Mouse (Mus musculus): ENCODE data around the gene Stambpl1.

The Stambpl1 gene

DNA sequence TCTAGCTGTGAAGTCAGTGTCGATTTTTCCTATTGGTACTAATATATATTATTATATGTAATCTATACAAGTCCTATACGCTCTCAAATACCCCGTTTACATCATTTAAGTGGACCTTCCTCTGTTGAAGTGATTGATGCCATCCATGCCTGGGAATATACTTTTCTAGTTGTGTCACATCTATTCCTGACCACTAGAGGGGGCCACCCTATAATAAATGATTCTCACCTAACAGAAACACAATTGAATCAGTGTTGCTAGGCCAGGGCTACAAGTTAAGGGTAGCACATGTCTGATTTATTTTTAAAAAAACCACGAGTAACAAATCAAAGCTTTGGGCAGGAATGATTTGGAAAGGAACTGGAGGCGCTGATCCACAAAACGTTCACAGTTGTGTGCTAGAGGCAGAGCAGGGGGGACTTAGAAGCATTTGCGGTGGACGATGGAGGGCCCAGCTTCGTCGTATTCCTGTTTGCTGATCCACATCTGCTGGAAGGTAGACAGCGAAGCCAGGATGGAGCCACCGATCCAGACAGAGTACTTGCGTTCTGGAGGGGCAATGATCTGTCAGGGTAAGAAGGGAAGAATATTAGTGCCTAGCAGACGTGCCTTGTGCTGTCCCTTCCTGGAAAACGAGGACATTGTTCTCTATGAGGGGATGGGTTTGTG is 49.4 kb downstream of the Stambpl1 start:
- peak in 1 of 2 experiments; percentile 14 for DNase-seq

DNA sequence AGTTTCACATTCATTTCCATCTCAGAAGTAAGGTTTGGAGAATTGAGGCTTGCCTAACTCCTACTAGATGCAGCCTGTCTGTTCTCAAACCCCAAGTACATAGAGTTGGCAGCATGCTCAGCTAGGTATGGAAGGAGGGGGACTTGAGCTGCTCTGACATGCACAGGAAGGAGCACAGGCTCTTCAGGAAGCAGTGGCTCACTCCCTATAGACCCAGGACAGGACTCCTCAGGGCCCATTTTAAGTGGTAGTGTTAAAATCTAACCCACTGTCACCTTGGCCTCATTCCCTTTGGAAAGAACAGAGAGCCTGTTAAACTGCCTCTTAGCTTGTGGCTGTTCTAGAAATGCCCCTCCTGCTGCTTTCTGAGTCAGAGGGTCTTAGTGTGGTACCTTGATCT is 50.9 kb downstream of the Stambpl1 start:
- no peak for DNase-seq

DNA sequence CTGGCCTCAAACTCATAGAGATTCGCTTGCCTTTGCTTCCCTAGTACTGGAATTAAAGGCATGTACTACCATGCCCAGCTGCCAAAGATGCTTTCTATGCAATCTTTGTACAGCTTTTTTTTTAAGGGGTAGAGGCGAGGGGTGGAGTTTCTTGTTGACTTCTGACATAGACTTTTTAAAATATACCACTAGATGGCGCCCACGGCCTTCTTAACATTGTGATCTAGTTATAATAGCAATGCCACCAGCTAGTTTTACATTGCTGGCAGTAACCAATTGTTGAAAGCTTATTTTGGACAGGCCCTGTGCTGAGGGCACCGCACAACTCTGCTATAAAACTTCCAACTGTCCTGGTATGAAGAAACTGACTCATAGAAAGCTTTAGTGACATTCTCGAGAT is 52.0 kb downstream of the Stambpl1 start:
- DNase-seq, result peak; percentile 32 to 50

DNA sequence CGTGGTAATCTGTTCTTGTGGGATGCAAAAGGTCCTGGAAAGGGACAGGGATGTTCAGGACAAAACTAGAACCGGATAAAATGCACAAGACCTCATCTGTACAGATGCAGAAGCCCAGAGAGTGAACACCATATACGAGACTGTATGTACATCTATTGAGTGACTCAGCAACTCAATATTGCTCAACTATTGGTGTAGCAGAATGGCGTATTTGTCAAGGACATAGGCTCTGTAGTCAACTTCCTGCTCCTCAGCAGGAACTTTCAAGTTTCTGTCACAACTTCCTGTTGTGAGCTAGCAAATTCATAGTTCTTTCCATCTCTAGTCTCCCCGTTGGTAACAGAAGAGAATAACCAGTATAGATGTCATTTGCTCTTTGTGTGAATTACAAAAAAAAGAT is 56.5 kb downstream of the Stambpl1 start:
- DNase-seq, result no peak

DNA sequence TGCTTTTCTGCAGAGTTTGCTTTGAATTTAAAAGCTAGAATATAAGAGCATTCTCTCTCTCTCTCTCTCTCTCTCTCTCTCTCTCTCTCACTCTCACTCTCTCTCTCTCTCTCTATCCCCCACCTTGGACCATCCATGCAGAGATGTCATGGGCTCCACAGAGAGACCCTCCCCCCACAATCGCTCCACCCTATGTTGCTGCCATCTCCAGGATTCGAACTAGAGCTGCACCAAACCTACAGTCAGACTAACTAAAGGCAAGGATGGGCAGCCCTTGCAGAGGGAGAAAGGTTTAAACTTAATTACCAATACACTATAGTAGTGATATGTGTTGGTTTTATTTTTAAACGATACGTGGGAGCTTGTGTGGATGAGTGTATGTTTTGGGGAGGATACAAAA is 58.6 kb downstream of the Stambpl1 start:
- no peak for DNase-seq

DNA sequence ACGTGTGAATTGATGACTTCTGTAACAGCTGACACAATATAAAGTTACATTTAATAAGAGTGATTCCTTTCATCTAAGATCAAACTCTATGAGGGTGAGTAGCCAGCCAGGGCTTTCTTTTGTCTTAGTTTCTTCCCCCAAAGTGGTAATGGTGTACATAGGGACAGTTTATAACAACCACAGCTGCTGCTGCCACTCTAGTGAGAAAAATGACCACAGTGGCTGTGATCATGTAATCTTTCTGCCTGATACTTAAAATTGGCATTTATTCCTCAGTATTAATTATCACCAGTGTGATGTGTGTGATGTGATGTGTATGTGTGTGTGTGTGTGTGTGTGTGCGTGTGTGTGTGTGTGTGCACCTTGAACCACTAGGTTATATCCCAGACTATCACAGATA is 59.9 kb downstream of the Stambpl1 start:
- no peak for DNase-seq

DNA sequence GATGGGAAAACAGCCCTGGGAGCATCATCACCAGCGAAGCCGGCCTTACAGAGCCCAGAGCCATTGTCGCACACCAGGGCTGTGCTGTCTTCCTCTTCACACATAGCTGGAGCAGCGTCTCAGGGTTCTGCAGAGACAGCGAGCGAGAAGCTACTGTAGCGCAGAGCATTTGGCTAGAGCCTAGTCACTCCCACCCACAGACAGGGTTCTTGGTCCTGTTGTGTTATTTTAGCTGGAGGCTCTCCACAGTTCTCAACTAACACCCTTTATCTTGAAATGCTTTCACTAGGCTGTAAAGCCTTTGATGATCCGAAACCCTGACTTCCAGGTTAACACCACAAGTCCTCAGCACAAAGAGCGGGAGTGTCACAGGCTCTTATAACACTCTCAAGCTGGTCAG is 60.4 kb downstream of the Stambpl1 start:
- DNase-seq, result no peak

DNA sequence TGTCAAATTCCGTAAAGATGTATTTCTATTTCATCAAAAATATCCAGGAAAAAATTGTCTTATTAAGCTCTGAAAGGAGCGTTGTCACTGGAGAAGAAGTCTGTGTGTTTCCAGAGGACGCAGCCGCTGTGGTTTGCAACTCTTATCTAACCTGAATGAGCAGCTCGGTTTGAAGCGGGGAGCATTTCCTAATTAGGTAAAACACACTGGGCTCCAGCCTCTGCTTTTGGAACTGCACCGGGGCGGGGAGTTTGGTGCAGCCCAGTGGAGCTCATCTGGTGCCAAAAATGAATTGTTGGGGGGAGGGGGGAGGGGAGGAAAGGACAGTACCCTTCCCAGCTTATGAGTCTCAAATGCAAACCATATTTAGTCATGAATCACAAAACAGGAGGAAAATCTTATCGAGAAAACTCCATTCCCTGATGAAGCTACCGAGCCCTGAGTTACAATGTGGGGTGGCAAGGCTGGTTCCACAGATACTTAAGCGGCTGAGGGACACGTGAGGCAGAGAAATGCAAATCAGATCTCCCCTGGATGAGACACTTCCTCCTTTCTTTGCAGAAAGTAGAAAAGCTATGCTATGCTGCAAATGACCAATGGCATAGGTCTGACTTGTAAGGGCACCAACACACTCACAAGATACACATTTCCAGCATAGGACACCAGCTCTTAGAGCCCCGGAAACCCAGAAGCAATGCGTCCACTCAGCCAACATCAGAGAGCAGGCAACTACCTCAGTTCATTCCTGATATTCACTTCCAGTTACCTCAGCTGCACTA is 62.3 kb downstream of the Stambpl1 start:
- DNase-seq, result no peak

DNA sequence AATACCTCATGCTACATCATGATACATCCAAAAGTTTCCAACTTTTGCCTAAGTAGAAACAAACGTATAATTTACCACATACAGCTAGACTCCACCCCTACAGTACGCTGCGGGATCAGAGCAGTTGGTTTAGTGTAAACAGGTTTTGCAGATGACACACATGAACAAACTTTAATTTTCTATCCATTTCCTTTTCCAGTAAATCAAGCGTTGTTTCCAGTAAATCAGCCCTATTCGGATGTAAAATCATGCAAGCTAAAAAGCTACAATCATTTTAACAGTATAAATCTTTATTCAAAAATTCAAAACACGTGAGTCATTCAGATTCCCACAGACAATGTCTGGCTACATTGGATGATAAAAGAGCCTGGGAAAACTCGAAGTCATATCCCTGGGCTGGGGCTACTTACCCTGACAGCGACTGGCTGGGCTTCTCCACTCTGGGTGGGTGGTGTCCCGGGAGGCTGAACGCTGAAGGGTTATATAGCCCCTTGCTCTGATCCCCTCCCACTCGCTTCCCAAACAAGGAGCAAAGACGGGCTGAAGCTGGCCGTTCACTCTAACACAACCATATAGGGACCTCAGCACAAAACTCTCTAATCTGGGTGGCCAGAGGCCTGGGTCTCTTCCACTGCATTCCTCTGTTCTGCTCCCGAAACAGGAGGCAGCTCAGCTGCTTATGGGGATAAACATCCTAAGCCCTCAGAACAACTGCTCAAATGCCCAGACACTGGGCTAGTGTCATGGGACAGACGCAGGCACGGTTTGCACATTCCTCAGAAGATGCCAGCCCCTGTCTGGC is 63.1 kb downstream of the Stambpl1 start, which contains the start of gene Acta2:
Gene Acta2 (minus strand): TSS at position 711 of the 802 bp plus-strand sequence.
- DNase-seq, result no peak

DNA sequence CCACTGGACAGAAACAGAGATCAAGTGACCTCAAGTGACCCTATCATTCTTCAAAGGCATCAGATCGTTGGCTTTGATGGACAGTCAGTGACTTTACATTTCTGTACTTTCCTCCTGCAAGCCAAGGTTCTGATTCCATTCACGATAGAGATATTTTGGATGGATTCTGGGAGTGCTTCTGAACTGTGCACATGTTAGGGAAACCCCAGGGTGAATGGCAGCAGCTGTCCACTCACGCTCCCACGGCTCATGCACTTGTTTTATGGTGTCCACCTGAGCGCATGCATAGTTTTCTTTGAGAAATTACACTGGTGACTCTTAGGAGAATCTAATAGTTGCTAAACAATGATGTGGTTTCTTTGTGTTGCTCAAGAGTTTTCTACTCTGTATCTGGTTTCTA is 64.1 kb downstream of the Stambpl1 start:
- DNase-seq, result no peak

DNA sequence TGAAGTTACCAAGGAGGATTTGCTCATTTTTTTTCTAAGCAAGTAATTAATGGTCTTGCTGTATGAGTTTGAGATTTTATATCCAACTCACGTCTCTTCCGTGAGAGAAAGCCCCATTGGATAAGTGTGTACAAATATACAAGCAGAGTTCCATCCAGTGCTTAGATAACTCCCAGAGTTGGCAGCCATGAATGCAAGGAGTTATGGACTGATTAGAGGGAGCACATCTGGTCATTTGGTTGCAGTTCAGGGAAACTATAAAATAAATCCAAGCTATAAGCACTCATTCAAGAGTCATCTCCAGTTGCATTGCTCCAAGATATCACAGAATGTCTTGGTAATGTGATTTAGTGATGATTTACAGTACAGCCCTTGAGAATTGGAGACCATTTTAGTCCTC is 64.9 kb downstream of the Stambpl1 start:
- DNase-seq, result no peak

DNA sequence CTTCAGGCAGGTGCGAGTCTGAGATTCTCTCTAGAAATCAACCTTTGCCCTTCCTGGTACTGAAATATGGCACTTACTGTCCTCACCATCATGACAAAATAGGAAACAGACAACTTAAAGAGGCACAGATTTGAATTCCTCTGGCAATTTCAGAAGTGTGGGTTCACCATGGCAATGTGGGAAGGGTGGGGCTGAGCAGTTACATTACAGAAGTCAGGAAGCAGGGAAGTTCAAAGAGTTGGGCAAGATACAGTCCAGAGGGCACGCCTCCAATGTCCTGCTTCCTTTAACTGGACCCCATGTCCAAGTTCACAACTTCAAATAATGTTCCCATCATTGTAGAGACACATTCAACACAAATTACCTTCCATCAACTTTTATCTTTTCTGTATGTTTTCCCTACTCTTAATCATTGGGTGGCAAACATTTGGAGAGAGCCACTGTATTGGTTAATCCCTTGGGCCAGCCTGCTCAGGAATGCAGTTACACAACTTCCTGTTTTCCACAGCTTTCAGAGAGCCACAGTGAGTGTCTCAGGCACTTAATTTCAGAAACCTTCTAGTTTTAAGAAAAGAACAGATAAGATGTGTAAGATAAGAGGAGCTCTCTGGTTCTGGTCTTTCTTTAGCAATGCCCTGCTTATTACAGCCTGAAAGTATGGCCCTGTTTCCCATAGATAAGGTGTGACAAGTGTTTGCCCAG is 70.4 kb downstream of the Stambpl1 start:
- DNase-seq, result no peak

DNA sequence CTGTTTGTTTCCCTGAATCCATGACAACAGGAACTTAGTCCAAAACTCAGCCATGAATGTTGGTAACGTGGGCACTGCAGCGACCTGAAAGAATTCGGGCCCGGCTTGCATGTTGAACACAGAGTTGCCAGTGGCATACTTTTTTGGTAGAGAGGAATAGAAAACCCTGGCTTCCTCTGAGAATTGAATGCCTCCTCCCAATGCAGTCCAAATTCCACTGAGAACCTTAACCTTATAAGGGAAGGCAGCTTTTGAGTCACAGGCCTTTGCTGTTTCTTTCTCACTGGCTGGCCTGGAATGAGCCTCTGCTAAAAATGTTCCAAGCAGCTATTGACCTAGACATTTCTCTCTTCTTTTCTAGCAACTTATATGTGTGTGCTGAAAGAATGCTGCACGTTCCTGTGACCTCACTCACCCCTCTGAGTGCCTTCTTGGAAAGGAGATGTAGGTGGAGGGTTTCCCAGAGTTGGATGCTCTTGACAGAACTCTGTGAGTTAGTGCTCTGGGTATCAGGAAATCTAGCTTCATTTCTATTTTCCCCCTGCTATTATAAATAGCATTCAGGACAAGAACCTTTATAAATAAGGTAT is 73.7 kb downstream of the Stambpl1 start:
- no peak for DNase-seq

DNA sequence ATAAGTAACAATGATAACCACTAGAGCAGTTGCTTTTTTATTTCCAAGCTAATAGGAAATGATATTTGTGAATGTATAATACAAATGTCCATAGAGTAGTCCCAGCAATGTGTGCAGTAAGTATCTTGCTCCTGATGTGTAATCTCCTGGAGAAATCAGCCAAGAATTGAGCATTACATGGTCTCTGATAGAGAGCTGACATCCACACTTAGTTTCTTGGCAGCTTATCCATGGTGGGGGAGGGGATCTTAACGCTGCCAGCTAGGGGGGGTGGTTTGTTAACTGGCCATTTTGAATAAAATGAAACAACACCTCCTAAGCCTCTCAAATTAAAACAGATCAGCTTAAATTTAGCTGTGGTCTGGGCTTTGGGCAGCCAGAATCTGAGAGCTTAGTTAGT is 77.0 kb downstream of the Stambpl1 start:
- no peak for DNase-seq

DNA sequence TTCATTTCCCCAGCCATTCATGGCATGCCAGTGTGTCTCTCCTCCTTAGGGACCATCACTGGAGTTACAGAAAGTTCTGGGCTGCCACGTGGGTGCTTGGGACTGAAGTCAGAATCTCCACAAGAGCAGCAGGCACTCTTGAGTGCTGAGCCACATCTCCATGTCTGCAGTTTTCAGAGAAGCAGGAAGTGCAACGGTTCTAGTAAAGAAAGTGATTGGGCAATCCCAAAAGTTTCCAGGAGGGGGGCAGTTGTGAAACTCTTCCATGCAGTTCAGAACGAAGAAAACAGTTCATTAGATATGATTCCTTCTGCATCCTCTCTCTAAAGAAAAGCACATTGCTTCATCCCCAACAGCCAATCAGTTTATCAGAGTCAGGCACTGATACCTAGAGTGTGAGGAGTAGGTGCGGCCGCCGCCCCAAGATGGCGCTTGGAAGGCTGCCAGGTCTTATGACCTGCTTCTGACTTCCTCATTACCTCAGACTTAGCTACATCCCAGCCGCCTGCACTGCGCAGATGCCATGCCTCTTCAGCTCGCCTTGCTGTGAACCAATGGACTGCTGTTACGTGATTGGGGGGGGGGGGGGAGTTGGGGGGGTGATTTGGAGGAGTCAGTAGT is 78.2 kb downstream of the Stambpl1 start:
- no peak for DNase-seq

DNA sequence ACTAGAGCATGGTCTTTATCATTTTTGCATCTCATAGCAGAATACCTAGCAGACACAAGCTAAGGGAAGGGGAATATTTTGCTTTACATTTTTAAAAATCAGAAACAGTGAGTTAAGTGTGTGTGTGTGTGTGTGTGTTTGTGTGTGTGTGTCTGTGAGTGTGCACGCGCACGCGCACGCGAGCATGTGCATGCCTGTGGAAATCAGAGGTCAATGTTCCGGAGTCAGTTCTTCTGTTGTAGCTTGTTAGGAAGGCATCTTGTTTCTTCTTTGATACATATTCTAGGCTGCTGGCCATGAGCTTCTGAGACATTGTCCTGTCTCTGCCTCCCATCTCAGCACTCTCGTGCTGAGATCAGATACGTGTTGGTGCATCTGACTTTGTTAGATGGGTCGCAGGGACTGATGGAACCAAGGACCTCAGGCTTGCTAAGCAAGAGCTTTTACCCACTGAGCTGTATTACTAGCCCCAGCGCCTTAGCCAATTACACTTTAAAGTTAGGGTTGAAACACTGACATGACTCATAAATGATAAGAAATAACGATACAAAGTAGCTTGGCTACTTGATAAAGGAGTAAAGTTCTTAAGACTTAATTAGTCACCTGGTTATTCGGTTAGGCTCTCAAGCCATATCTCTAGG is 78.9 kb downstream of the Stambpl1 start:
- no peak for DNase-seq

DNA sequence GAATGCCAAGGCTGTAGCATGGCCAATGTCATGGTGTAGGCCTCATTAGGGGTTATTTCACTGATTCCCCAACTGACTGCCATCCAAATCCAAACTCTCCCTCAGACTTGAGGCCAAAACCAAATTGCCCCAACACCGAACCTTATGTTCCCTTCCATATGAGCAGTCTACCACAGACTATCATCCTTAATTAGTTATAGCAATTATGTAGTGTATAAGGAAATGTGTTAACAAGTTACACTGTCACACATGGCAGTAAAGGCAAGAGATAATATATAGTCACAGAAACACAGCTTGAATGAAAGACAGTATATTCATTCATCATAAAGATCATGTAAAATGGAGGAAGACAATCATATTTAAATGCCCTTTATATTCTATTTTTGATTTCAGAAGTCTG is 81.0 kb downstream of the Stambpl1 start:
- DNase-seq, result no peak

DNA sequence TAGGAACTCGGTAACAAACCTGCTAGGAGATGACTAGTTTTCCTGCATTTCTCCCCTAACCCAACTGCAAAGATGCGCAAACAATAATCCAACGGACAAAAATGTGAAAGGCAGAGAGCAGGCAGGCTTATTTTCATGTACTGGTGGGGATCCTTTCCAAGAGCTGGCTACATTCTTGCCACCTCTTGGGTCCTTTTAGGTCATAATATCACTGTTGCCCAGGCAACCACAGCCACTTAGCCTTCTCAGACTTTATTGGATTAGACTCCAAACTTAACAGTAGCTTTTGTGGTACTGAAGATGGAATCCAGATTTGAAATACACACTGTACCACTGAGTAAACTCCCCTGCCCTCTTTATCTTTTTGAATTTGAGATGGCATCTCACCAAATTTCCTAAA is 86.0 kb downstream of the Stambpl1 start:
- no peak for DNase-seq

DNA sequence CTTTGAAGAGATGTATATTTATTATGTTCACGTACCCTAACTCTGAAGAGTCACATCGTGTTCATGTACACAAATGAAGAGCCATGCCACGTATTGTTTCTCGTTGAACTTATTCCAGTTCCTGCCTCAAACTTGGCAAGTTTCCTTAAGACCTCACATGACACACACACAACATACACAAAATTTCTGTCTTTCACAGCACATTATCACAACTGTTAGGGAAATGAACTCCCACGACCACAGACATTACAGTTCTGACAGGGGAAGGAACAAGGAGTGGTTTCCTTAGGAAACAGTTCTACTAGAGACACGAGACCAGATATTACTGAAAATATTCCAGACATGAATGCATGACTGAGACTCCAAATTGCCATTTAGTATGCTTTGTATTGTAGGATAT is 91.6 kb downstream of the Stambpl1 start:
- DNase-seq, result no peak

DNA sequence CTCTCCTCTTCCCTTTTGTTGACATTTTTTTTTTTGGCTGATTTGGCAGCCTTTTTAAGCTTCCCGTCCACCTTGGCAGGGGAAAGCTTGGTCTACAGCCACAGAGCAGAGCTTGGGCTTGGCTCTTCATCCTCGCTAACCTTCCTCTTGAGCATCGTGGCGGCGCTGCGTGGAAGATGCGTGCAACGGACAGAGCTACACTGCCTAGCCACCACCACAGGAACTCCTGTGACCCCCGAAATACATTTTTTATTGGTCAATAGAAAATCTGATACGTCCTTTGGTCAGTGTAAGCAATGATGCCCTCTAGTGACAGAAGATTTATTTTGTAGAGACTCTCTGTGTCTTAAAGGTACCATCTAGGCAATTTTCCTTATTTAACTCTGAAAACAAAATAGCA is 92.4 kb downstream of the Stambpl1 start:
- peak in 1 of 2 experiments; percentile 4 for DNase-seq

DNA sequence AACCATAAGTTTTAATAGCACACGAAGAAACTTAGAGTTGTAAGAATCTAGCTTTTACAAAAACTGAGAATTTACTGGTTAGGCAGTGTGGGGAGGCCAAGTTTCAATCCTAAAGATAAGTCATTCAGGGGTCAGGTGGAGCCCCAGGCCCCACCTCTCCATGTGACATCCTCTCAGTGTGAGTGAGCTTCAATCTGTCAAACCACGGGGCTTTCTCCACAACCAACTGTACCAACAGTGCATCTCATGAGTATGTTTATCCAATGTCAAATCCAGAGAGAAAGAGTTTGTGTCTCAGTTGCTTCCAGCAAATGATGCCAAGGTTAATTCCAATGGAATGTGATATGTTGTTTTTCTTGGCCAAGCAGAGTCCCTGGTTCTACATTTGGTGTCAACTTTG is 92.8 kb downstream of the Stambpl1 start:
- DNase-seq, result no peak

DNA sequence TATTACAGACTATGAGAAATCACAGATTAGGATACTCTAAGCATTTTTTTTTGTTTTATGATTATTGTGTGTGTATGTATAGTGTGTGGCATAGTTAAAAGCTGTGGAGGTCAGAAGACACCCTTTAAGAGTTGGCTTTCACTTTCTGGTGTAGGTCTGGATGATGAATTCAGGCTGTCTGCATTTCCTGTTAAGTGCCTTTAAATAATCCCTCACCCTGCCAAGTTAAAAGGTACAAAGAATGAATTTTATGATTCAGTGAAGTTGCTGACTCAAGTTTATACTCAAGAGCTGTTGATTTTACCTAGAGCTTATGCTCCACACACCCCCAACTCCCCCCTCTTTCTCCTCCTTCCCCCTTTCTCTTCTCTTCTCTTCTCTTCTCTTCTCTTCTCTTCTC is 95.2 kb downstream of the Stambpl1 start:
- no peak for DNase-seq

All from cerebellum, adult 18-20 months (tissue).